Mouse (Mus musculus) erythroid progenitor cell, adult 5-6 weeks (primary cell): ENCODE measurements around the gene Fbln1. TPM values are rescaled to one million over a fixed set of nuclear protein-coding genes. Genes with fewer than 3 reads are reported as not detected.

ENCODE experiments used
- ATAC-seq: replicated peaks from 2 replicates; pipeline ENCODE4 v1.8.0; 2016; ENCODE audit warnings: moderate number of reproducible peaks, mild to moderate bottlenecking, moderate TSS enrichment, inconsistent platforms; ENCODE audit not compliant: poor library complexity, low FRiP score, severe bottlenecking
- total RNA-seq, 2 experiments: library from RNA; stranded (forward) in 1 of 2; stranded (reverse) in 1 of 2; fragments of 150-400 nt in 1 of 2; fragments of 186-747, 209-891 nt in 1 of 2; gene quantifications; 2 replicates each; pipeline versions ENCODE4 v1.2.3 to v1.2.4; 2015 to 2017; ENCODE audit warnings: low replicate concordance in 2 of 2

Fbln1 gene
- total RNA-seq, 2 experiments from 2014 or later = not detected

DNA sequence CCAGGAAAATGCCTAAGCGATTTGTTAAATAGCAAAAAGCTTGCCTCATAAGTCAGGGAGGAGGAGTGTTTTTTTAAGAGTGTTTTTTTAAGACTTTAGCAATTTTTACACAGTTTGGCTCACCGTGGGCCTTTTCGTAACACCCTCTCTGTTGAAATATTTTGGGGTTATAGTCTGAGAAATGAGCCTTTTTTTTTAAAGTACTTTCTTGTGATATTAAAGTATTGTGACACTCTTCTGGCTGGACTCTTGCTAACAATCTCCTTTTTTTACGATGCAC lies 26.4 kb downstream of the Fbln1 start:
- no peak for ATAC-seq

DNA sequence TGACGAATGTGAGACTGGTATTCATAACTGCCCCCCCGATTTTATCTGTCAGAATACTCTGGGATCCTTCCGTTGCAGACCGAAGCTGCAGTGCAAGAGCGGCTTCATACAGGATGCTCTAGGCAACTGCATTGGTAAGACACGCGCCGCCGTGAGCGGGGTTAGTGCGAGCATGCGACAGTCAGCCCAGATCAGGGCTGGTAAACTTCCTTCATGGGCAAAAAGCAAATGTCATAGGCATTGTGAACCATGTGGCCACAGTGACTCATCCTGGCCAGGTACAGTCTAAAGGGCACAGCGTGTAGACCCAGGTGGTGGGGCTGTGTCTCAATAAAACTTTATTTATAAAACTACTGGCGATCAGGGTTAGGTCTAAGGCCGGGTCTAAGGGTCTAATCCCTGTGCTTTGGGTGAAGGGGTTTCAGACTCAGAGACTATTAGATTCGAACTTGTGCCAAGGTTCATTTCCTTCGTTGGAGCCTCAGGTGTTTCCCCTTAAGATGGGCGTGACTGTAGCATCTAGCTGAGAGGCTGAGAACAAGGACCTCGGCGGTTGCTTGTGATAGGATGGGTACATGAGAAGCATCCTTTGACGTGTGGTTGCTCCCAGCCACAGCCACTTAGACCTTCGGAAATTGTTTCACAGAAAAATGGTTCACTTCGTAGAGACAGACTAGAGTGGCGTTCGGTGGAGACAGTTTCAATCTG lies 26.9 kb downstream of the Fbln1 start:
- ATAC-seq = no peak

DNA sequence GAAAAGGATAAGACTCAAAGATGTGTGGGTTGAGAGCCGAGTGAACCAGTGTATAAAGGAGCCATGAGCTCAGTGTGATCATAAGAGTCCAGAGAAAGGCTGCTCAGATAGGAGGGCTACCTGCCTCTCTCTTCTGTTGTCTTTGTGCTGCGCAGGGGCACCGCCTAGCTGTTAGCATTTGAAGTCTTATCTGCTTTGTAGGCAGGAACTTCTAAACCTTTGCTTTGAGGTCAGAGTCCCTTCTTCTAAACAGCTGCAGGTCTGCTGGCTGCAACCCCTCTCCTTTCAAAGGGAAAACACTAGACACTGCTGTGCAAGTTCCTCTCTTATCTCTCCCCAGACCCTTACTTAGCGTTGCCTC lies 27.5 kb downstream of the Fbln1 start:
- ATAC-seq = no peak

DNA sequence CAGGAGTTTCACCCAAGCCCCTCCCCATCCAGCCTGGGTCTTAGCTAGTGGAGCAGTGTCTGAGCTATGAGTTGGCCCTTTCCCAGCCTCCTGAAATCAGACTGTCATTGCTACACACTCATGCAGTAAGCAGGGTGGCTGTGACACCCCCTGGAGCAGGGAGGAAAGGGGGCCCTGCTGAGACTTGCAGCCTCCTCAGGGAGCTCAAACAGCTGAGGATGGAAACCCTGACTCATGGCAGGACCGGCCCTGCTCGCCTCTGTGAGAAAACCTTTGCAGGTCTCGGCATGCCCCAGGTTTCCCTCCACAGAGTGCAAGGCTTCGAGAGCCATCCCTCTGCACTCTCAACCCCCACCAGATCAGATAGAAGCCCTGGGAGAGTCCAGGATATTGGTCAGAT lies 27.9 kb downstream of the Fbln1 start:
- no peak for ATAC-seq

DNA sequence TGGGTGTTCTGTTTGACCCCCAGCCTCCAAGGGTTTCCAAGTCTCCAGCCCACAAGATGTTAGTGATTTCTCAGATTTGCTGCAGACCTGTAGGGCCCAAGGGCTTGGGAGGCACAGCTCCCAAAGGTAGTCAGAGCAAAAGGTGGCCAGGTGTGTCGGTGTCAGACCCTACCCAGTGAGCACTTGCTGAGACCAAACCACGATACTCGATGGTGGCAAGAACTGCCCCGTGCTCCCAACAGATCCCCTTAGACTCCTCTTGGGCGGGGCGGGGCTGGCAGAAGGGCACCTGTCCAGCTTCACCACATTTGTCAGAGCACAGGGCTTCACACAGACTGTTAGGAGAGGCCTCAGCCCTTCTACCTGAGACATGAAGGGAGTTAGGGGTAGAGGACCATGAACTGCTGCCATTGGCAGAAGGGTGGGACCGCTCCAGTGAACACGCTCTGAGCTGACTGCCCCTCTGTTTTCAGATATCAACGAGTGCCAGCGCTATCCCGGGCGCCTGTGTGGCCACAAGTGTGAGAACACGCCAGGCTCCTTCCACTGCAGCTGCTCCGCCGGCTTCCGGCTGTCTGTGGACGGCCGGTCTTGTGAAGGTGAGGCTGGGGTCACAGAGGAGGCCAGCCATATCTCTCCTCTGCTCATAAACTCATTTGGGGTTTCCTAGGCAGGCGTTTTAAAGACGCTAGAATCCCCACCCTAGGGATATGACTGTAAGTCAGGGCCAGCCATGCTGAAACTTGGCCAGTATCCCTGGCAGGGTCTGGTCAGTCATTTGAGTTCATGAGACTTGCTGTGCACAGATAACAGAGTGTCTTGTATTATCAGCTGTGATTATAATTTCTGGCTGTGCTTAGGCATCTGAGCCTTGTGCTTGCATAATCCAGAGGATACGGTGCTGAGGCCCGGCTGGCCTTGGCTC lies 33.3 kb downstream of the Fbln1 start:
- no peak for ATAC-seq

DNA sequence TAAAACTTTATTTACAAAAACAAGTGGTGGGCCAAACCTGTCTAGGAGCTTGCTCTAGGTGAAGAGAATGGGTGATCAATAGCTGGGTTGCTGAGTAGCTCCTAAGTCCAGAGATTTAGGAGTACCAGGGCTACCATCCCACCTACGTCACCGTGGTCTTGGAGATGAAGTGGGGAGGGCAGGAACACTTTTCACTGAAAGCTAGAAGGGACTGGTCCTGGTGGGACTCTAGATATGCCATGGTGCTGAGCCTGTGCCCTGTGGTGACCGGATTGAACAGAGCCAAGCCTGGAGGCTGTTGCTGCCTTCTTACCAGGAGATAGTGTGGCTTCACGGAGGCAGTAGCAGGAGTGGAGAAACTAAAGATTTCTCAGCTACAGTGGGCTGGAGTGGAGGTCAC lies 34.3 kb downstream of the Fbln1 start:
- no peak for ATAC-seq

DNA sequence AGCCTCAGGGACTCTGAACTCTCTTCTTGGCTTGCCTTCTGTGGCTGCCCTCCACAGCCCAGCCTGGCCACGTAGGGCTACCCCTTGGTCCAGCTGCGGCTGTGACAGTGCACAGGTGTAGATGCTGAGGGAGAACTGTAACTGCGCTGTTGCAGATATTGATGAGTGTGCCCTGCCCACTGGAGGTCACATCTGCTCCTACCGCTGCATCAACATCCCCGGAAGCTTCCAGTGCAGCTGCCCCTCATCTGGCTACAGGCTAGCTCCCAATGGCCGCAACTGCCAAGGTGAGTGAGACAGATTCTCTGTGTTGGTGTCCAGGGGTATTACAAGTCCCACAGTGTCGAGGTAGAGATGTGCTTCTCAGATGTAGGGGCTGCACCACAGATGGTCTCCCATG lies 36.1 kb downstream of the Fbln1 start:
- ATAC-seq = no peak

DNA sequence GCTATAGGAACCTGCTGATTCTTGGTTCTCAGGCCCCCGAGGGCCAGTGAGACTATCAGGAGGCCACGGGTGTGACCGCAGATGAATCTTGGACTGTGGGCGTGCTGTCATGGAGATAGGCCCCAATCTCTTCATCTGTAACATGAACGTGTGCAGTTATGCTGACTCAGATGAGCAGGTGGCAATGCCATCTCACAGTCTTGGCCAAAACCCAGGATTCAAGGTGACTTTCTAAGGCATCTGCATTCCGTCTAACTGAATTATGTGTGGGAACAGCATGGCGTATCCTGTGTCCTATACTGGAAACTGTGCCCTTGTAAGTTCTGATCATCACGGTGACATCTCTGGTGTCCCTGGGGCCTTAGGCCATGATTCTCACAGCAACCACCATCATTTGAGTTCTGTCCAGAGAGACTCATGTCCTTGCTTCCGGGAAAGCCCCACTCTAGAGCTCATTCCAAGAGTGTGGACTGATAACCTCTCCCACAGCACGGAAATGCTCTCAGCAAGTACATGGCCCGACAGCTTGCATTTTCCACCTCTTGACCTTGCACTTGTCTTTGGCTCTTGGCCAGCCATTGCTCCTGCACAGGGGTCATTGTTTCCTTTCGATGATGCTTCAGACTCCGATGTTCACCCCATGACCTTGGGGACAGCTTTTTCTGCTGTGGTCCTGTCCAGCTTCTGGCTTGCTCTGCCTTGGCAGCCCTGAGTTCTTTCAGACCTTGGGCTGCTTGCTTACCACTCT lies 38.8 kb downstream of the Fbln1 start:
- ATAC-seq = no peak

DNA sequence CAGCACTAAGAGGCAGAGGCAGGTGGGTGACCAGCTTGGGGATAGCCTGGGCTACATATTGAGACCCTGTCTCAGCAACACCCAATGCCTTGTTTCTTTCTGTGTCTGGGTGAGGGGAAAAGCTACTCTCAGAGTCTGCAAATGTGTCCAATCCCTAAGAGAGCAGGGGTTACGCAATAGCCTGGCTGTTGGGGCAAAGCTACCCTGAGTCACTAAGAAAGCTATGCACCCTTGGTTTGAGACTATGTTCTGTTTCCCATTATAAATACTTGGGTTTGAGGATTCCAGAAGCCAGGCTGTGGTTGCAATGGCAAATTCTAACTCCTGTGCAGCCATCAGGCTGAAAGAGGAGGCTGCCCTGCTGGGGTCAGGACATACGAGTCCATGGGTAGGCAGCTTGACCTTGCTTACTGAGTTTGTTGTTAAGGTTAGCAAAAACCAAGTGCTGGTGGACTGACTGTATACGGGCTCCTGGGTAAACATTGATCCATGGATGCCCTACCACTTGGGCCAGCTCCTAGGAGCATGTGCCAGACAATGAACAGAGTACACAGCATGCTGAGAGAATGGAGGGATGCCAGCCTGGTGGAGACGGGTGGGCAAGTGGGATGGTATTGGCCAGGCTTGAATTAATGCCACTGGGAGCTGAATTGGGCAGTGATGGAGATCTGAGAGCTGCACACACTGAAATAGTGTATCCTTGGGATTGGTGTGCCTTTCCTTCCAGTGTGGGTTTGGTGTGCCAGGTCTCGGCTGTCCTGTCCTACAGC lies 39.7 kb downstream of the Fbln1 start:
- no peak for ATAC-seq

DNA sequence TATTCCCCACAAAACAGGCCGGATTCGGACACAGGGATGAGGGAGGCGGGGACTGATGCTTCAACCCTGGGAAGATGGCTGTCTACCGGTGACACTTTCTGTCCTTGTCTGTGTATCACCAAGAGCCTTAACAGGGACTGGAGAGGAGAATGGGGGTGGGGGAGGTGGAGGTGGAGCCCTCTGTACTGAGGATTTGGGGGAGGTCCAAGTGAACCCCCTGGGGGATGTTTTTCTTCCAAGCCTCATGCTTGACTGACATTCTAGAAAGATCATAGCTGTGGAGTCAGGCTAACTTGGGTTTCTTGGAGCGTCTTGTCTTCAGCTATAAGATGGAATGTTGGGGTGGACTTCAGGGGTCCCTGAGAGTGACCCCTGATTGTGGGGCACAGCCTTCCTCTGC lies 40.3 kb downstream of the Fbln1 start:
- no peak for ATAC-seq

DNA sequence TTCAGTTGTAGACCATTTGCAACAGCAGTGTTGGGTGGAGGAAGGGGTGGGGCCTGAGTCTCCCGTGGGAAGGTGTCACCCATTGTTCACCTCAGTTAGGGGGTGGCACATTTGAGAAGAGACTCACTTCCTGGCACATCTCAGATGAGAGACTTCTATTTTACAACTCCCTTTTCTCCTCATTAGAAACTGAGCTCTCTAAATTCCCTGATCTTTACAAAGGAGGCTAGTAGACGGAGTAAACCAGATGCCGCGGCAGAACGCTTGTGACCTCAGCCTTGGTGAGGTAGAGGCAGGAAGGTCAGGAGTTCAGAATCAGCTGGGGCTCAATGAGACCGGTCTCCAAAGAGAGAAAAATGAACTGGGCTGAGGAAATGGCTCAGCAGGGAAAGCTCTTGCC lies 41.2 kb downstream of the Fbln1 start:
- ATAC-seq = no peak

DNA sequence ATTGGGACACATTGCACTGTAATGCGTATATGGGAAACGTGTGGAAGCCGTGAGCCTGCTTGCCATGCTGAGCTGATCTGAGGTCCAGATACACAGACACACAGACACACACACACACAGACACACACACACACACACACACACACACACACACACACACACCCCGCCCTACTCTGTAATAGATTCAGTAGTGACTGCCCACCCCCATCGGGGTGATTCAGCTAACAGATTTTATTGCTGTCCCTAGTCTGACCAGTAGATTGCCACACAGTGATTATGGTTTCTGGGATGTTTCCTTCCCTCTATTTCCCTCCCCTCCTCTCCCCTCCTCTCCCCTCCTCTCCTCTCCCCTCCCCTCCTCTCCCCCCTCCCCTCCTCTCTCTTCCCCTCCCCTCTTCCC lies 42.6 kb downstream of the Fbln1 start:
- ATAC-seq = no peak

DNA sequence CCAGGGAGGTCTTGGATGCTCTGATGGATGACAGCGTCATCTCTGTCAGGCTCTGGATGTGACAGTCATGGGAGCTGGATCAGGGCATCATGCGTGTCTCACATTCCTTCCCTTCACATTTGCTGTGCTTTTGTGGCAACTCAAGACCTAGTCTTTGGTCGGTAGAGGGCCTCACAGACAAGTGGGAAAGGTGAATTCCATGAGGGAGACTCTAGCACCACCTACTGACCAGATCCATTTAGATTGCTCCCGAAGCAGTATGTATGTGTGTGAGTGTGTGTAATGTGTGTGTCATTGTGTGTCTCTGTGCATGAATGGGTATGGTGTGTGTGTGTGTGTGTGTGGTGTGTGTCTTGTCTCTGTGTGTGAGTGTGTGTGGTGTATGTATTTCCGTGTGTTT lies 43.5 kb downstream of the Fbln1 start:
- ATAC-seq = no peak

DNA sequence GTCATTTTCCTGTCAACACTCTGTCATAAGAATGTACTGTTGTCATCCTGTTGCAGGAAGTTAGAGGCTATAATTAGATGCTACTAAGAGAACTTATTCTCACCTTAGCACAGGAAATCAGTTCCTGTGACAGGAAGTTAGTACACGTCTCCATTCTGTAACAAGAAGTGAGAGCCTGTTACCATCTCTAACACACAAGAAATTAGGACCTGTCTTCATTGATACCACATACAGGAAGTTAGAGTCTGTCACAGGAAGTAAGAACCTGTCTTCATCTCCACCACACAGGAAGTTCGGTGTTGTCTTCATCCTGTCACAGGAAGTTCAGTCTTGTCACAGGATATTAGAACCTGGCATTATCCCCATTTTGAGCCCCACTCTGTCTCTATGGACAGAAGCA lies 44.7 kb downstream of the Fbln1 start:
- ATAC-seq = no peak

DNA sequence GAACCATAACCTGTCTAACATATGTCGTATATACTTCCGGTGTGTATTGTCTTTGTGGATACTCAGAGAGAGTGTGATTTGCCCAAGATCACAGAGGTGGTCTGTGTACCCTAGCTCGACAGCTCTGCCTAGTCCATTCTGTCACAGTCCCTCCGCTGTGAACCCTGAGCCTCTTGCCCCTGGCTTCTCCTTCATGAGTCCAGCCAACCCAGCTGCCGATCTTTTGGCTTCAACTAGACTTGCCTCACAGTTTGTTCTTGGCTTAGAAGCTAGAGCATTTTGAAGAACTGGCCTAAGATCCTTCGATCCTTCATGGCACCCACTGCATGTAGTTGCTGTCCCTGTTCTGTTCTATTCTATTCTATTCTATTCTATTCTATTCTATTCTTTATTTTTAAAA lies 46.7 kb downstream of the Fbln1 start:
- ATAC-seq = no peak

DNA sequence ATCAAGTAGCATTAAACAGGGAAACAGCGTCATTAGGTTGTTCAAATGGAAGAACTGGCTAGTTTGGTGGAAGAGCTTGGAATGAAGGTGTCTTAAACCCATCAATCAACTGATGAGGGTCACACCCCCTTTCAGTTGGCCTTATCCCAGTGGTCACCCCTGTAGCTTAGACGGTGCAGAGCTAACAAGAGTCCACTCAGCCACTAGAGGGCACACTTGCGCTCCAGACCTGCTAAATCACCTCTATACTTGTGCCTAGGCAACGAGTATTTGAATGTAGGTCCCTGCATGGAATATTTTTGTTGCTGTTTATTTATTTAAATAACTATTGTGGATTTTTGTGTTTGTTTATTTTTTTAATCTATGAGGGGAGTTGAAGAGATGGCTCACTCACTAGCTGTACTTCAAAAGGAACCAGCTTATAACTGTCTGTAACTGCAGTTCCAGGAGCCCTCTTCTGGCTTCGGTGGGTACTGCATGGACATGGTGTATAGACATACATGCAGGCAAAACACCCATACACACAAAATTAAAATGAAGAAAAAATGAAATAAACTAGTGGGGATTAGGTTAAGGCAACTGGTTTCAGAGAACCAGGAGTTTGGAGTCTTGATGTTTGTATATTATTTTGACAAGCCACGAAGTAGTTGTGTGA lies 52.2 kb downstream of the Fbln1 start:
- 0 out of 2 replicates have a peak, but pooled peaks have one; percentile 34 for ATAC-seq

DNA sequence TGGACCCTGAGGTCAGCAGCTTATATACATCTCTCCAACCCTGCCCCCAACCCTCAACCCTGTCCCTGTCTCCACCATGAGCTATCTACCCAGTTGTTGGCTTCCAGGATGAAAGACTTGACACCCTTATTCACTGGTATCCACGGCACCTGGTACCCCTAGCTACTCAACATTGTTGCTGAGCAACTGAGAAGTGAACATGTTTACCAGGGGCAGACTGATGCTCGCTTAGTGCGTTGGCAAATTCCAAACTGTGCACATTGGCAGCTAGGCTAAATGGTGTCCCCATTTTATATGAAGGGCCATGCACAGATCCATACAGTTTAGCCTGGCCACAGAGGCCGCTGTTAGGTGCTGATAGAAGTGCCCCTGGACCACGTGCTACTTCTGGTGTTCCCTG lies 57.1 kb downstream of the Fbln1 start:
- ATAC-seq = no peak

DNA sequence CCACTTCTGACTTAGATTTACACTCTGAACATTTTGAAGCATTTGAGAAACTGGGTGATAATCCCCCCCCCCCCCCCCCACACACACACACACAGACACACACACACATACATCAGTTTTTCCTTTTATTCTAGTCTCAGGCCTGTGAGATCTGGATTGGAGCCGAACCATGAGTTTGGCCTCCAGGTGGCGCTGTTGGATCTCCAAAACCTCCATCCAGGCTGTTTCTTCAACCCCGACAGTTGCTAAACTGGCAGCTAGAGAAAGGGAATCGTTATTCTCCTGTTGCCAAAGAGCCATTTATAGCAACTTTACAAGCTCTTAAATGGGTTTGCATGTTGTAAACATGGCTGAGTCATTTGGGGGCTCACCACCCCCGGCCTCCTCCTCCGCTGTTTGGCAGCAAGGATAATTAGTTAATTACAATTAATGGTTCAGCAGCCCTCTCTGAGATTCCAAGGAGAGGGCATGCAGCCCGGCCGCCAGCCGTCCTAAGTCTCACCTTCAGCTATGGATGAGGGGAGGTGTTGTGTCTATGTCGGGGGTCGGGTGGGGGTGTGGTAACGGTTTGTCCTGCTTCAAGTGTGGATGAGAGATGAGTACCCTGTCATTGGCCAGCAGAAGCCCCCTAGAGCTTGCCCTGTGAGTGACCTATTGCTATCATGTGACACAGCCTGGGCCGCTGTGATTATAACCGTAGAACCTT lies 61.1 kb downstream of the Fbln1 start:
- ATAC-seq = no peak

DNA sequence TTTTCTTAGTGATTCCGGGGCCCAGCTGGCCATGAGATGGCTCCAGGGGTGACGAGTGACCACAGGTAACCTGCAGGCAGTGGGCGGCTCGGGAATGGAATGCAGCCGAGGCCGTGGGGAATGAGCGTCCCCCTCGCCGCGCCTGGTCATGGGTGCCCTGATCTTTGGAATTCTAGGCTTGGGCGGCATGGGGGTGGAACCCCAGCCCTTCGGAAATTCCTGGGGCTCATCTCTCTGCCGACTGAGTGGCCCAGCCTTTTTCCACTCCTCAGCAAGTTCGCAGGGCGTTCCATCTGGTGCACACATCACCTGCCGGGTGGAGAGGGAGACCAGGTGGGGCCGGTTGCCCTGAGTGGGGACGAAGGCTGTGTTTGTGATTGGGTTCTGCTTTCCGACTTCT lies 62.1 kb downstream of the Fbln1 start:
- ATAC-seq = no peak
